Mouse (Mus musculus) kidney, embryonic 14.5 days (tissue): ENCODE measurements around the gene Naa50. TPM values are rescaled to one million over a fixed set of nuclear protein-coding genes. Genes with fewer than 3 reads are reported as not detected.

Source experiments
- ATAC-seq: fragments of 200-750 bp; cut with Nextera tagmentation; 2 replicates; pipeline ENCODE4 v1.8.0; 2017; ENCODE audit warnings: moderate number of reproducible peaks, mild to moderate bottlenecking, moderate TSS enrichment, moderate library complexity; ENCODE audit not compliant: low FRiP score, low TSS enrichment
- H3K27ac ChIP-seq: fragments of 300-500 bp; sonication (generic); 2 replicates; pipeline ENCODE4 v1.5.1; 2014; ENCODE audit warnings: low read depth, mild to moderate bottlenecking, low read length, moderate library complexity, mixed read lengths
- H3K27me3 ChIP-seq: fragments of 300-500 bp; sonication (generic); 2 replicates; pipeline ENCODE4 v1.6.1; 2014; ENCODE audit warnings: mild to moderate bottlenecking, low read length; ENCODE audit not compliant: control insufficient read depth, insufficient read depth
- H3K36me3 ChIP-seq: fragments of 300-500 bp; sonication (generic); 2 replicates; pipeline ENCODE4 v1.6.1; 2014; ENCODE audit warnings: low read length, mixed read lengths; ENCODE audit not compliant: control insufficient read depth, insufficient read depth
- H3K4me1 ChIP-seq: fragments of 300-500 bp; sonication (generic); 2 replicates; pipeline ENCODE4 v1.6.1; 2014; ENCODE audit warnings: low read length, mixed read lengths; ENCODE audit not compliant: control insufficient read depth, insufficient read depth
- H3K4me2 ChIP-seq: fragments of 300-500 bp; sonication (generic); replicated peaks from 2 replicates; pipeline ENCODE4 v1.6.1; 2014; ENCODE audit warnings: low read depth, mild to moderate bottlenecking, low read length
- H3K4me3 ChIP-seq: fragments of 300-500 bp; sonication (generic); 2 replicates; pipeline ENCODE4 v1.5.1; 2014; ENCODE audit warnings: mild to moderate bottlenecking, low read length
- H3K9ac ChIP-seq: fragments of 300-500 bp; sonication (generic); 2 replicates; pipeline ENCODE4 v1.6.1; 2014; ENCODE audit warnings: low read depth, mild to moderate bottlenecking, low read length, moderate library complexity
- H3K9me3 ChIP-seq: fragments of 300-500 bp; sonication (generic); 2 replicates; pipeline ENCODE4 v1.6.1; 2016; ENCODE audit warnings: low read length; ENCODE audit not compliant: control insufficient read depth
- WGBS: fragments of 180-500 bp; shearing (Covaris S2); extraction: QIAGEN DNeasy Blood & Tissue Kit; methylation state at CpG from one replicate; pipeline ENCODE4 v1.1.7; 2014; 5-methylcytosine and 5-hydroxymethylcytosine counted together
- polyA plus RNA-seq: library from polyadenylated mRNA; unstranded; fragments of >200 nt; fragmentation: Nextera tagmentation; extraction: Ambion mirVana; gene quantifications from 2 replicates; pipeline ENCODE4 v1.2.1, GENCODE M21; 2014

Naa50 gene
- polyA plus RNA-seq, 1 experiment from 2014 or later: 77.4 TPM

DNA sequence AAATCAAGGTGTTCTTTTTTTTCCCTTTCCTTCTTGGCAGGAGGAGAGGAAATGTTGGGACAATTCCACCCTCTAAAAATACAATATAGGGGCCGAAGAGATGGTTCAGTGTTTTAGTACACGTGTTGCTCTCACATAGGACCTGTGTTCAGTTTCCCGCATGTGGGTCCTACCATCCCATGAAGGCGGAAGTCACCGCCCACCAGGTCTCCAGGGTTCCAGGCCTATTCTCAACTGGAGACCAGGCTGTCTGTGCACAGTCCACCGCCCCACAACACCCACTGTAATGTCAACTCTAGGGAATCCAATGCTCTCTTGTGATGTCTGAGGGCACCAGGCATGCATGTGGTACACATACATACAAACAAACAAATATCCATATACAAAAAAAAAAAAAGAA, 17.5 kb upstream of the Naa50 start:
- ATAC-seq: no peak
- no peaks in the 10 kb centered on the region for H3K9me3 ChIP-seq
- H3K4me3 ChIP-seq: no peak overlapping the region
- no peaks in the 10 kb centered on the region for H3K36me3 ChIP-seq
- no peak overlapping the region for H3K4me2 ChIP-seq
- H3K27ac ChIP-seq: no peak overlapping the region
- 86% methylated on average over 6 of the region's 6 CpGs for WGBS
- no peaks in the 10 kb centered on the region for H3K27me3 ChIP-seq
- no peak overlapping the region for H3K9ac ChIP-seq
- H3K4me1 ChIP-seq: 0 out of 2 replicates have a peak, but pooled peaks cover 4% of the 10 kb centered on the region

- Histone ChIP-seq H3K9ac (no peak overlapping the region), H3K9me3 (no peaks in the 10 kb centered on the region), H3K4me3 (no peak overlapping the region), H3K4me2 (no peak overlapping the region), H3K27me3 (no peaks in the 10 kb centered on the region), H3K36me3 (no peaks in the 10 kb centered on the region), H3K4me1 (0 out of 2 replicates have a peak, but pooled peaks cover 4% of the 10 kb centered on the region), H3K27ac (no peak overlapping the region)
- ATAC-seq: no peak
- 80% methylated on average over 6 of the region's 6 CpGs for WGBS
Observed at GRCm38 (mm10) chr16:44122574-44122973, 17.1 kb upstream of the Naa50 start.

DNA sequence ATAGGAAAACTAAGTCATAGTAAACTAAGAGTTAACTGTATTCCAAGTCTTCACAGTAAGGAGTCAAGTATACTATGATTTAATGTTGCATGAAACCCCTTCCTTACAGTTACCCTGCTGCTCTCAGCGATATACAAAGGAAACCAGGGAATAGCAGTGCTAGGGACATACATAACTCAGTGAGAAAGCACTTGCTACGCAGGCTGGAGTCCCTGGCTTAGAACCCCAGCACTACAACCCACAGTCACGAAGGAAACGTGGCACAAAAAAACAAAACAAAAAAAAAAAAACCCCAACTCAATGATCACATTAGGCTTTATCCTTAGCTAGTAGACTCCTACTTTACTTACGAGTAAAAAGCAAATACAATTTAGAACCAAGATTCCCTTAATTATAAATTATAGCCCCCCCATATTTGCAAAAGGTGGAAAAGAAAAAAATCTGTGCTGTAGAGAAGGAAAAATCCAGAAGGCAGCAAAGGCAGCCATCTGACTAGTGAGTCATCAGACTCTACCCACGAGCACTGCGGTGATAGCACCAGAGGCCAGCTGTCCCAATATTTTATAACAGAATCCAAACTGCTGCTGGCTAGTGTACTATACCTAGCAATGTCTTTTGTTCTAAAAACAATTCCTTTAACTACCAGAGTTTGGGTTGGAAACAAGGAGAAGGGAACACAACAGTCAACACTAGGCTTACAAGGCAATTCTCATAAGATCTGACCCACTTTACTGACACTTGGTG, 16.5 kb upstream of the Naa50 start:
- Histone ChIP-seq H3K27ac (no peak overlapping the region), H3K4me1 (0 out of 2 replicates have a peak, but pooled peaks cover 4% of the 10 kb centered on the region), H3K36me3 (no peaks in the 10 kb centered on the region), H3K9ac (no peak overlapping the region), H3K27me3 (no peaks in the 10 kb centered on the region), H3K4me2 (no peak overlapping the region), H3K4me3 (no peak overlapping the region), H3K9me3 (no peaks in the 10 kb centered on the region)
- no peak for ATAC-seq
- WGBS: 70% methylated on average over 7 of the region's 7 CpGs

- Histone ChIP-seq H3K9ac (no peak overlapping the region), H3K4me1 (0 out of 2 replicates have a peak, but pooled peaks cover 4% of the 10 kb centered on the region), H3K4me2 (no peak overlapping the region), H3K36me3 (no peaks in the 10 kb centered on the region), H3K4me3 (no peak overlapping the region), H3K27me3 (no peaks in the 10 kb centered on the region), H3K9me3 (no peaks in the 10 kb centered on the region), H3K27ac (no peak overlapping the region)
- WGBS: 85% methylated on average over 2 of the region's 2 CpGs
- ATAC-seq: no peak
Observed at GRCm38 (mm10) chr16:44123786-44124185, 15.8 kb upstream of the Naa50 start.

DNA sequence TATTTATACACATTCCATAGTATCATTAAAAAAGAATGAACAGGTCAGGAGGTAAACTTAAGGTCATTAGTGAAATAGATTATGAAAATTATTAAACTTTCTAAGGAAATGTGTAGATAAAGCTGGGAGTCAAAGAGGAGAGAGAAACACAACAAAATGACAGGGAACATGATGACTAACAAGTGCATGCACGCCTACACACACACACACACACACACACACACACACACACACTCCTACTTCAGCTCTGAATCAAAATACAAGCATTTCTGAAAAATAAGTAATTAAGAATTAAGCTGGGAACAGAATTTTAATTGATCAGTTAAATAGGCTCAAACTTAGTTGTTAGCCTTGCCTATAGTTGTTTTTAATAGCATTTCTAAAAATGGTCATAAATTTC, 14.9 kb upstream of the Naa50 start:
- Histone ChIP-seq H3K9me3 (no peaks in the 10 kb centered on the region), H3K27me3 (no peaks in the 10 kb centered on the region), H3K4me1 (0 out of 2 replicates have a peak, but pooled peaks cover 4% of the 10 kb centered on the region), H3K4me2 (no peak overlapping the region), H3K4me3 (no peak overlapping the region), H3K27ac (no peak overlapping the region), H3K36me3 (no peaks in the 10 kb centered on the region), H3K9ac (no peak overlapping the region)
- 79% methylated on average over 1 of the region's 1 CpGs for WGBS
- no peak for ATAC-seq

- H3K4me1 ChIP-seq: 0 out of 2 replicates have a peak, but pooled peaks cover 4% of the 10 kb centered on the region
- ATAC-seq: no peak
- no peak overlapping the region for H3K9ac ChIP-seq
- H3K4me2 ChIP-seq: no peak overlapping the region
- H3K27me3 ChIP-seq: no peaks in the 10 kb centered on the region
- no peak overlapping the region for H3K4me3 ChIP-seq
- H3K27ac ChIP-seq: no peak overlapping the region
- no peaks in the 10 kb centered on the region for H3K9me3 ChIP-seq
- H3K36me3 ChIP-seq: no peaks in the 10 kb centered on the region
- WGBS: 83% methylated on average over 2 of the region's 2 CpGs
Observed at GRCm38 (mm10) chr16:44125436-44125835, 14.2 kb upstream of the Naa50 start.

DNA sequence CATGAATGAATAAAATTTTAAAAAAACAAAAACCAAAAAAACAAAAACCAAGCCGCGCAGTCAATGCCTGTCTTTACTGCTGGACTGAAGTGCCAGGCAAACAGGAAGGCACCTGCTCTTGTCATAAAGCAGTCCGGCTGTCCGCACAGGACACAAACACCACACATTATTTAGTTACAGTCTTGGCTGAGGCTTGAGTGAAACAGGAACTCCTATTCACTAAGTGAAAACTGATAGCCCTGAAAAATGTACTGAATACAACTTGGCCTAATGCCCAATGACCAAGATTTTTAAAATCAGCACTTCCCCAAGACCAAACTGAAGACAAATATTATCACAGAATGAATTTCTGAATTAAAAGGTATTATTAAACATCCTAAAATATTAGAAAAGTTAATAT, 13.2 kb upstream of the Naa50 start:
- H3K9ac ChIP-seq: no peak overlapping the region
- H3K4me2 ChIP-seq: no peak overlapping the region
- H3K36me3 ChIP-seq: no peaks in the 10 kb centered on the region
- WGBS: 58% methylated on average over 4 of the region's 4 CpGs
- no peak for ATAC-seq
- H3K27ac ChIP-seq: no peak overlapping the region
- no peaks in the 10 kb centered on the region for H3K9me3 ChIP-seq
- H3K27me3 ChIP-seq: no peaks in the 10 kb centered on the region
- H3K4me3 ChIP-seq: no peak overlapping the region
- 0 out of 2 replicates have a peak, but pooled peaks cover 4% of the 10 kb centered on the region for H3K4me1 ChIP-seq

DNA sequence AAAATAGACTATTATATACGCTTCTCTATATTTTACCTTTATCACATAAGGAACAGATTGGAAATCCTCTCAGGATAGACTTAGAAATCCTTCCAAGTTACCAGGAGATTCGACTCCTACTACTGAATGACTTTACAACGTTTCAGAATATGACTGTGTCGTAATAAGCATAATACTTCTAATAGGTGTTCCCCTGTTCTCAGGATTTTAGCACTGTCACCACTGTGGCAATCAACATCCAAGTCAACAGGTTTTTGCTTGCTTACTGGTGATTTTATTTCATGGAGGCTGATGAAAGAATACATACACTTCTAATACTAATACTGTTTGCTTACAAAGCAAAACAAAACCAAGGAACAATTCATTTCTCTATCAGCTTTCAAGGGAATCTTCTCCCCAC, 7.3 kb upstream of the Naa50 start:
- no peak overlapping the region for H3K4me3 ChIP-seq
- H3K9me3 ChIP-seq: no peaks in the 10 kb centered on the region
- H3K4me2 ChIP-seq: no peak overlapping the region
- no peak overlapping the region for H3K27ac ChIP-seq
- no peaks in the 10 kb centered on the region for H3K27me3 ChIP-seq
- no peak for ATAC-seq
- 81% methylated on average over 4 of the region's 4 CpGs for WGBS
- H3K9ac ChIP-seq: no peak overlapping the region
- no peaks in the 10 kb centered on the region for H3K4me1 ChIP-seq
- H3K36me3 ChIP-seq: no peaks in the 10 kb centered on the region

- Histone ChIP-seq H3K27me3 (no peaks in the 10 kb centered on the region), H3K36me3 (no peaks in the 10 kb centered on the region), H3K9me3 (no peaks in the 10 kb centered on the region), H3K27ac (no peak overlapping the region), H3K4me1 (peaks cover 8% of the 10 kb centered on the region), H3K4me3 (no peak overlapping the region), H3K4me2 (no peak overlapping the region), H3K9ac (no peak overlapping the region)
- 87% methylated on average over 3 of the region's 3 CpGs for WGBS
- no peak for ATAC-seq
Observed at GRCm38 (mm10) chr16:44133187-44133586, 6.4 kb upstream of the Naa50 start.
